Mouse (Mus musculus) heart, adult 11 months (tissue): ENCODE results near the gene Mipol1.
A peak's percentile ranks its signal among the peaks of the same experiment; 100 is the strongest.

Source experiments
- DNase-seq: peaks from one replicate; pipeline ENCODE4 v3.0.0; 2022

The Mipol1 gene

DNA sequence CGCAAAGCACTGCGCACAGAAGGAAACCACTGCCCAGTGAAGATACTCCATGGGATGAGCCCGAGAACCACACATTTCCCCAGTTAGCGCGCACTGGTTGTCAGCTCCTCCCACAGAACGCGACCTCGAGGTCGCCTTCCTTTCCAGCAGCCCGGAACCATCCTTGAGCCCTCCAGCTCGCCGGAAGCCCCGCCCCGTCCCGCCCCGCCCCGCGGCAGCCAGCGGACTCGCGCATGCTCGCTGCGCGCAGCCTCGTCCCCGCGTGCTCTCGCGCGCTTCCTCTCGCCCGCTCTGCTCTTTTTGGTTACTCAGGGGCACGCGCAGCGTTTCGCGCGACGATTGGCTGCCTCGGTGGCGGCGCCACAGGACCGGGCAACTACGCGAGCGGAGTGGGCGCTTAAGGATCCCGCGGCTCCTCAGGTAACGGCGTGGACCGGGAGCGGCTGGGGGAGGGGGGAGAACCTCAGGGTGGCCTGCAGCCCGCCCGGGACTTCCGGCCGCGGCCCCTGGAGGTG is at the start of gene Mipol1, which contains the start of gene Prps1l3:
TSS of gene Mipol1 (plus strand) at position 236 of the 515 bp plus-strand sequence.
TSS of gene Prps1l3 (plus strand) at position 221 of the 515 bp plus-strand sequence.
- peak; percentile 99 for DNase-seq

DNA sequence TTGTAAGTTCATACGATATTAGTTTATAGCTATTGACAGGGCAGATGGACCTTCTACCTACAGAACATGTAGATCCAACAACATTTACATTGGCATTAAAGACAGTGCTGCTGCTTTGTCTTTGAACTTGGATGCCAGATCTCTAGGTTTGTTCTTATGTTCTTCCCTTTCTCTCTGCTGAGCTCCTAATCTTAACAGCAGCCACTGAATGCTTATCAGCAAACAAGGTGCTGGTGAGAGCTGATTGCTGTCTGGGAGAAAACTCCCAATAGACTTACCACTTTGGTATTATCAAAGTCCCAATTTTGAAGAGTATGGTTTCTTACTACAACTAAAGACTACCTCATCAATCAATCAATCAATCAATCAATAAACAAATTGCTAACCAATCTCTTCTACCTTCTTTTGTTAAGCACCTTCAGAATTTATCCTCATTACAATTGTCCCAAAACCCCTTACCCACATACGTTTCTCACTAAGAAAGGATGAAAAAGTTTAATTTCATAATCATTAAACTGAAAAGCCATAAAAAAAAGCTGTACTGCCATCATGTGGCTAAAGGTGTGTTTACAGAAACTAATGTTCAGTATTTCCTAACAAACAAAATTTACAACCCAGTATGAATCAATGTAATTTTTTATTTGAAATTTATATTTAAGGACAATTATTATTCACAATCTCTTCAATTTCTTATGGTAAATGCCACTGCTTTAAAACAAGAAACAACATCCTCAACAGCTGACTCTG is 45.7 kb upstream of the Mipol1 start:
- DNase-seq: no peak

GRCm38 (mm10) chr12:57185475-57185874 is 44.8 kb upstream of the Mipol1 start:
- DNase-seq: no peak

- DNase-seq: no peak
Measured at GRCm38 (mm10) chr12:57186126-57186525, 44.1 kb upstream of the Mipol1 start.

GRCm38 (mm10) chr12:57187032-57187431 is 43.2 kb upstream of the Mipol1 start:
- DNase-seq: no peak

GRCm38 (mm10) chr12:57194609-57195008 is 35.6 kb upstream of the Mipol1 start:
- DNase-seq: no peak

GRCm38 (mm10) chr12:57196286-57196607 is 34.0 kb upstream of the Mipol1 start:
- DNase-seq: no peak

- peak; percentile 91 for DNase-seq
Measured at GRCm38 (mm10) chr12:57196608-57197362, 33.4 kb upstream of the Mipol1 start.

DNA sequence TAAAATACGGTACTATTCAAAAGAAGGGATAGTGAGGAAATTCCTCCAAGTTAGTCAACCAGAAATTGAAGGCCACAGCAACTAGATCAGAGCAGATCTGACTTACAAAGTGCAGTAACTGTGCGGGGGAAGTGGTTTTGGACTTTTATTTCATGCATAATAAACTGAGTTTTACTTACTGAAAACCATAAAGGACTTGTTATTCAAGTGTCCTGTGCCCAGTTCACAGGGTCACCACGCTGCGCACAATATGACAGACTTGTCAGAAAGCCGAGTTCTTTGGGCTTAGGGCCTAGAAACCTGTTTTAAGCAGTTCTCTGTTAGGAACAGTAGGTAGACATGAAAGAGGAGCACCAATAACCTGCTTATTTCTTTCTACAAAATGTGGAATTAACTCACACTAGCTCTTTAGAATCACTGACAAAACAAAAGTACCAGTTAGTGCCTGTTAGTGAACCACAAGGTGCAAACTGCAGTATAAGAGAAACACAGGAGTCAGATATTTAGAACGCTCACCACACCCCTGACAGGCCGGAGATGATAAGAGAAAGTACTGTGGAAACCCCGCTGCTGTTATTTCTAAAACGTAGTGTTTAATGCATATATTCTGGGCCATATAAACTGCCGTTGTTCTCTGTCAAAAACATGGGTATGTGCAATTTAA is 32.7 kb upstream of the Mipol1 start, which contains the start of gene Slc25a21:
TSS of gene Slc25a21 (minus strand) at position 110 of the 664 bp plus-strand sequence.
- DNase-seq: no peak

- DNase-seq: no peak
Measured at GRCm38 (mm10) chr12:57198269-57198668, 32.0 kb upstream of the Mipol1 start.

- DNase-seq: no peak
Measured at GRCm38 (mm10) chr12:57199427-57199826, 30.8 kb upstream of the Mipol1 start.

DNA sequence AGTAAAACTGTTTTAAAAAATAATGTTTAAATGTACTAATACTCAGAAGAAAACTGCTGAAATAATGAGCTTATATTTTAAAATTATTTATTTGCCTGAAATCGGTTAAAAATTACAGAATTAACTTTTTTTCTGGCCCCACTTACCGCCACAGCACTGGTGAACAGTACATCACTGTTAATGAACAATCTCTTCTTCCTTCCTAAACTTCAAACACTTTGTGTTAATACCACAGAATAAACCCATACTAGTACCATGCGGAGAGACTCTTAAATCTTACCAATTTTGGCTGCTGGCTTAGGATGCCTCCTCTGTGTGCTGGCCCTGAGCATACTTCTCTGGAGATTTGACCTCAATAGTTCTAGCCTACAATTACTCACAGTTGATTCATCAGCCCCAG is 28.3 kb upstream of the Mipol1 start:
- no peak for DNase-seq

- DNase-seq: no peak
Measured at GRCm38 (mm10) chr12:57204276-57204851, 25.9 kb upstream of the Mipol1 start.

DNA sequence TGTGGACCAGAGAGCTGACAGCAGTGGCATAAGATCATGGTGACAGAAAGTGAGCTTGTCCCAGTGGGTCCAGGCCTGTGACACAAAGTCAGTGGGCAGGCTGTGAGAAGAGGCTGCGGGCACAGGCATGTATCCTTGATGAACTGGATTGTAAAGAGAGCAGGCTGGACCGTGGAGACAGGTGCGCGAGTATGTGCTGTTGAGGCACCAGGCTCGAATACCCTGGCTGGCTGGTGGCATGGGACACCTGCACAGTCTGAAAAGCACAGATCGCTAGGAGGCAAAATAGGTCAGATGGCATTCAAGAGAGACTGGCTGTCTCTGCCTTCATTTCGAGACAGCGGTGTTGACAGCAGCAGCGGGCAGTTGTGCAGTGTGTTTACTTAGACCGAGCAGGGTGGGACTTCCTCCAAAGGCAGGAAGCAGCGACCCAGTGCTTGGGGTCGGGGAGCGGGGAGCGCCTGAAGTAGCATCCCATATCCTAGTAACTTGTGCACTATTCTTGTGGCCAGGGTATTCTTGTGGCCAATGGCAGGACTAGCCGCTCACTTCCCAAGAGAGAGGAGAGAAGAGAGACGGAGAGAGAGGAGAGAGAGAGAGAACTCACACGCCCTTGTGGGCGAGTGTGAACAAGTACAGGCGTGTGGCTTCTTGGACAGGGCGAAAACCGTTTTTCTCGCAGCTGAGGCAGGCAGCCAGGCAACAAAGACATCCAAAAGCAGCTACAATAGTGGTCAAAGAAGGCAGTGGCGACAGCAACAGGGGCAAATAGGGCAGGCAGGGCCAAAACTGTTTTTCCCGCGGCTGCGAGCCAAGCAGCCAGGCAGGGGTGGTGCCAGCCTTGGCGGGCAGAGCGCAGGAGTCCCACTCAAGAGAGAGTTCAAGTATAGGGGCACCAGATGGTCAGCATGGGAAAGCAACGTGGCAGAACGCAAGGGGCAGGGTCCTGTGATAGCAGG is 18.6 kb upstream of the Mipol1 start:
- DNase-seq: peak; percentile 94

DNA sequence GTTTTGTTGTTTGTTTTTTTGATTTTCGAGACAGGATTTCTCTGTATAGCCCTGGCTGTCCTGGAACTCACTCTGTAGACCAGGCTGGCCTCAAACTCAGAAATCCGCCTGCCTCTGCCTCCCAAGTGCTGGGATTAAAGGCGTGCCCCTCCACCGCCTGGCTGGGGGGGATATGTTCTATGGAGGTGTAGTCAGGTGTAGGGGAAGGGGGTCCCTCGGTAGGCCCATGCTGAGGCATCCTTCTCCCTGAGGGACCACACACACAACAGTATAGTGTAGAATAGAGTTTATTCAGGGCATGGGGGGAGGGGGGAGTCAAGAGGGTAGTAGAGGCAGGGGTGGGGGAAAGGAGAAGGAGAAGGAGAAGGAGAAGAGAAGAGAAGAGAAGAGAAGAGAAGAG is 17.8 kb upstream of the Mipol1 start:
- peak; percentile 18 for DNase-seq

GRCm38 (mm10) chr12:57226411-57226810 is 3.8 kb upstream of the Mipol1 start:
- DNase-seq: peak; percentile 61

DNA sequence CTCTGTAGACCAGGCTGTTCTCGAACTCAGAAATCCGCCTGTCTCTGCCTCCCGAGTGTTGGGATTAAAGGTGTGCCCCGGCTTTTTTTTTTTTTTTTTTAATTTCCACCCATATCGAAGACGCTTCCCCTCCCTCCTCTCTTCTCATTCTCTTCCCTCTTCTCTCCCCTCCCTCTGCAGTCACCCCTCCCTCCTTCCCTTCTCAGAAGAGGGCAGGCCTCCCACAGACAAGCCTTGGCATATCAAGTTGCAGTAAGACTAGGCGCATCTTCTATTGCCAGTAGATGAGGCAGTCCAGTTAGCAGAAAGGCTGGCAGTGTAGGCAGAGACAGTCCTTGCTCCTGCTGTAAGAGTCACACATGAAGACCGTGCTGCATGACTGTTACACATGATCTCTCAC is 2.5 kb upstream of the Mipol1 start:
- peak; percentile 19 for DNase-seq

GRCm38 (mm10) chr12:57229703-57230102 is 524 bp upstream of the Mipol1 start:
- DNase-seq: no peak

DNA sequence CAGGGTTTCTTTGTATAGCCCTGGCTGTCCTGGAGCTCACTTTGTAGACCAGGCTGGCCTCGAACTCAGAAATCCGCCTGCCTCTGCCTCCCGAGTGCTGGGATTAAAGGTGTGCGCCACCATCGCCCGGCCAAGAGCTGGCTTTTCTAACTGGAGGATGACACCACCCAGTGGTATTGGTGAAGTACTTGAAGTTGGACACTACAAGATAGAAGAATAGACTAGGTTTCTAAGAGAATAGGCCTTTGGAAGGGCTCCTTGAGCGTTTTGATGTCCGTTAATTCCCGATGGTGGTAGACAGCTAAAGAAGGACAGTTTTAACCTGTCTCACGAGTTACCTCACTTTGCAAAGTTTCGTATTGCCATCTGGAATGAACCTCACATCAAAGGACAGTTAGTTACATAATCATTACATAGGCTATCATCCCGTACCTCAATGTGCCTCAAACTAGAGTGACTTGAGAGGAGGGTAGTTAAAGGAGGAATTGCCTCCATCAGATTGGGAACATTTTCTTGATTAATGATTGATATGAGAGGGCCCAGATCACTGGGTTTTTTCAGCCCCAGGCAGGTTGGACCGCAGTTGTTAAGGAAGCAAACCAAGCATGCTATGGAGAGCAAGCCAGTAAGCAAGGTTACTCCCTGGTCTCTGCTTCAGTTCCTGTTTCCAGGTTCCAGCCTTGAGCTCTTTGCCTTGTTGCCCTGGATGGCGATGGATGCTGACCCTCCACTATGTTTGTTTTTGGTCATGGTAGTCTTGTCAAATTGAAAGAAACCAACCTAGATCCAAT is 1.1 kb downstream of the Mipol1 start:
- DNase-seq: peak; percentile 87

DNA sequence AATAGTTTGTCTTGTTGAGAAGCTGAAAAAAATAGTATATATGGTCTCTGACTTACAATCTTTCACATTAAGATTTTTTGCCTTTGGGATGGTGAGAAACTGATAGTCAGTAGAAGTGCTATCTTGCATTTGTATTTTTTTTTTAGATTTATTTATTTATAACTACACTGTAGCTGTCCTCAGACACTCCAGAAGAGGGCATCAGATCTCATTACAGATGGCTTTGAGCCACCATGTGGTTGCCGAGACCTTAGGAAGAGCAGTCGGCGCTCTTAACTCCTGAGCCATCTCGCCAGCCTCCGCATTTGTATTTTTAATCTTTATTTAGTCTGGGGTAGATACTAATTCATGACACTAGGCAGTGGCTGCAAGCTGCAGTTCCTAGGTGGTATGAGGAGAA is 3.2 kb downstream of the Mipol1 start:
- peak; percentile 65 for DNase-seq
